Mouse (Mus musculus): Measurements from ENCODE around the gene Olfr311.
"Not testable (repeated sequence)": the region's sequence is repeated elsewhere in the genome, so short reads cannot be mapped to it uniquely, and the experiment has no call there.

- TF ChIP-seq CTCF (IDR thresholded peaks at IDR 0.05; ENCODE audit: control insufficient read depth, insufficient read depth, low read length); POLR2A (IDR thresholded peaks at IDR 0.05; ENCODE audit: borderline replicate concordance, control insufficient read depth, low read depth, low read length): not testable (repeated sequence)
Measured at GRCm38 (mm10) chr11:58838951-58839350, at the start of gene Olfr311.
